Mouse (Mus musculus): Measurements from ENCODE around the gene Camk2b. TPM values are rescaled to one million over a fixed set of nuclear protein-coding genes. Genes with fewer than 3 reads are reported as not detected.

Gene Camk2b
- polyA plus RNA-seq, 1 experiment, result 6.2 TPM

DNA sequence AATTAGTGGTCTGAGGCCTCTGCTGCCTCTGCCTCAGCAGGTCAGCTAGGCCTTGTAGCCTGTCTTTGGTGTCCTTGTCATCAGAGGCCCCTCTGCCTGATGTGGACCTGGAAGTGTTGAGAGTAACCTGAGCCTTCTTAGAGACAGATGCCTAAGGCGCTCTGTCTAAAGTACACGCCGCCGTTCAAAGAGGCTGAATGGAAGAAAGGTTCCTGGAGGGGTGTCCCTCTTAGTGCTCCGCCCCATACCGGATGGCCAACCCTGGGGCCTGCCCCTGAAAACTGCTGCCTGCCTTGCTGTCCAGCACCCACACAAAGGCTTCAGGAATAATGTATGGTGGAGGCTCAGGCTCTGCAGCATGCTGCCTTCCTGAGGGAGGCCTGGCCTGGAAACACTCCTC is 97.9 kb downstream of the Camk2b start:
- Histone ChIP-seq H3K27me3 (replicated peaks; ENCODE audit: control insufficient read depth, insufficient read depth, low read length) (no peaks in the 10 kb centered on the region), H3K4me3 (ENCODE audit: insufficient read depth, low read depth, low read length) (no peak overlapping the region), H3K36me3 (ENCODE audit: control insufficient read depth, insufficient read depth, low read length) (no peaks in the 10 kb centered on the region), H3K4me1 (ENCODE audit: control insufficient read depth, insufficient read depth, low read length) (no peaks in the 10 kb centered on the region), H3K27ac (ENCODE audit: insufficient read depth, low read depth, low read length) (no peak overlapping the region)
- no peak for DNase-seq
- WGBS, result 66% methylated on average over 6 of the region's 6 CpGs
- no peak for TF ChIP-seq CTCF (conservative IDR thresholded peaks at IDR 0.05; ENCODE audit: insufficient read depth, insufficient read length, low read depth, low read length)
- TF ChIP-seq POLR2A (IDR thresholded peaks at IDR 0.05; ENCODE audit: low read depth, low read length), result no peak

DNA sequence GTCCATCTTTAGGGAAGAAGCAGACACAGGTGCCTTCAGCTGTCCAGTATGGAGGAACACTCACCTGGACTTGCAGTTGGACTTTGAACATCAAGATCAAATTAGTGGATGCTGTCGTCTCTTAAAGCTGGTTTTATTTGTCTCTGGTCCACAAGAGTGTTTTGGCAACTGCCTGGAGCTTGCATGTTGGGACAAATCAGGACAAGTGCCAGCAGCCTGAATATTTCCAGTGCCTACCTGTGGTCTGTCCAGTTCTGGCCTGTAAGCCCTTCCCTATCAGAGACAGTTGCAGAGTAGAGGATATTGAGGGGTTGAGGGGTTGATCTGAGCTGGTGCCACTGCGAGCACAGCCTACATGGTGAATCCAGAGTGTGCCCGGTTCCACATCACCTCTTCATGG is 99.4 kb downstream of the Camk2b start:
- no peak for DNase-seq
- 69% methylated on average over 3 of the region's 3 CpGs for WGBS
- Histone ChIP-seq H3K4me3 (ENCODE audit: insufficient read depth, low read depth, low read length) (no peak overlapping the region), H3K27me3 (replicated peaks; ENCODE audit: control insufficient read depth, insufficient read depth, low read length) (no peaks in the 10 kb centered on the region), H3K4me1 (ENCODE audit: control insufficient read depth, insufficient read depth, low read length) (no peaks in the 10 kb centered on the region), H3K36me3 (ENCODE audit: control insufficient read depth, insufficient read depth, low read length) (0 out of 2 replicates have a peak, but pooled peaks cover 1% of the 10 kb centered on the region), H3K27ac (ENCODE audit: insufficient read depth, low read depth, low read length) (no peak overlapping the region)
- TF ChIP-seq CTCF (conservative IDR thresholded peaks at IDR 0.05; ENCODE audit: insufficient read depth, insufficient read length, low read depth, low read length), result no peak
- no peak for TF ChIP-seq POLR2A (IDR thresholded peaks at IDR 0.05; ENCODE audit: low read depth, low read length)

DNA sequence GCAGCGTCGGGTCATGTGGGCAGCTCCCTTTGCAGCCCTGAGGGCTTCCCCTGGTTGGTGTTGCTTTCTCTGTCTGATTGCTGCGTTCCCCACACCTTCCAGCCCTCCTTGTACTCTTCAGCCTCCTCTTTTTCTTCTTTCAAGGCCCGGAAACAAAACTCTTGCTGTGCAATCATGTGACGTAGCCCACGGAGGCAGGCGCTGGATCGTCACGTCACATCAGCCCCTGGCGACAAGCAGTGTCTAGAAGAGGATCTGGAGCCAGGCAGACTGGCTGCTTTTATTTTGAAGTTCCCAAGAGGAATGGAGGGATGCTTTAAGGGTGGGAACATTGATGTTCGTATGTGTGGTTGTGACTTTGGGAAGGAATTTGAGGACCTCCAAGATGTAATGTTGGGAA is 100.3 kb downstream of the Camk2b start:
- DNase-seq, result no peak
- WGBS, result 89% methylated on average over 11 of the region's 11 CpGs
- Histone ChIP-seq H3K27ac (ENCODE audit: insufficient read depth, low read depth, low read length) (no peak overlapping the region), H3K4me1 (ENCODE audit: control insufficient read depth, insufficient read depth, low read length) (no peaks in the 10 kb centered on the region), H3K36me3 (ENCODE audit: control insufficient read depth, insufficient read depth, low read length) (0 out of 2 replicates have a peak, but pooled peaks cover 1% of the 10 kb centered on the region), H3K4me3 (ENCODE audit: insufficient read depth, low read depth, low read length) (no peak overlapping the region), H3K27me3 (replicated peaks; ENCODE audit: control insufficient read depth, insufficient read depth, low read length) (no peaks in the 10 kb centered on the region)
- TF ChIP-seq CTCF (conservative IDR thresholded peaks at IDR 0.05; ENCODE audit: insufficient read depth, insufficient read length, low read depth, low read length) (no peak), POLR2A (IDR thresholded peaks at IDR 0.05; ENCODE audit: low read depth, low read length) (no peak)

DNA sequence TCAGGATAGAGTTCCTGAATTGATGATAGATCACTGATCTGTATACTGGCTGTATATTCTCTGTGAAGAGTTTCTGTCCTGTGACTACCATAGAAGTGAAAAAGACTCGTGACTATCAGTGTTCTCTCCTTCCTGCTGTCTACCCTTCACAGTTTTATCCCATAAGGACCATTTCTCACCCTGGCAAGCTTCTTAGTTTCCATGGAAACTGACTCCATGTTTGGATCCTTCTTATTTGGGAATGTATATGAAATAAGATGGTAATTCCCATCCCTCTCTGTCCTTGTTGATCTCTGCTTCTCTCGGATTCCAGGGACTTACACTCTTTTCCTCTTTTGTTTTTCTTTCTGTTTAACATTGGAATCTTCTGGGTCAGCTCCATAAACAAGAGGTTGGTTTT is 106.1 kb downstream of the Camk2b start:
- H3K27me3 ChIP-seq (replicated peaks; ENCODE audit: control insufficient read depth, insufficient read depth, low read length), result no peaks in the 10 kb centered on the region
- 67% methylated on average over 2 of the region's 2 CpGs for WGBS
- H3K4me3 ChIP-seq (ENCODE audit: insufficient read depth, low read depth, low read length), result no peak overlapping the region
- no peak overlapping the region for H3K27ac ChIP-seq (ENCODE audit: insufficient read depth, low read depth, low read length)
- 0 out of 2 replicates have a peak, but pooled peaks cover 1% of the 10 kb centered on the region for H3K36me3 ChIP-seq (ENCODE audit: control insufficient read depth, insufficient read depth, low read length)
- DNase-seq, result no peak
- TF ChIP-seq POLR2A (IDR thresholded peaks at IDR 0.05; ENCODE audit: low read depth, low read length) (no peak), CTCF (conservative IDR thresholded peaks at IDR 0.05; ENCODE audit: insufficient read depth, insufficient read length, low read depth, low read length) (no peak)
- peaks cover 2% of the 10 kb centered on the region; the same call in 1 of the 2 replicates for H3K4me1 ChIP-seq (ENCODE audit: control insufficient read depth, insufficient read depth, low read length)

DNA sequence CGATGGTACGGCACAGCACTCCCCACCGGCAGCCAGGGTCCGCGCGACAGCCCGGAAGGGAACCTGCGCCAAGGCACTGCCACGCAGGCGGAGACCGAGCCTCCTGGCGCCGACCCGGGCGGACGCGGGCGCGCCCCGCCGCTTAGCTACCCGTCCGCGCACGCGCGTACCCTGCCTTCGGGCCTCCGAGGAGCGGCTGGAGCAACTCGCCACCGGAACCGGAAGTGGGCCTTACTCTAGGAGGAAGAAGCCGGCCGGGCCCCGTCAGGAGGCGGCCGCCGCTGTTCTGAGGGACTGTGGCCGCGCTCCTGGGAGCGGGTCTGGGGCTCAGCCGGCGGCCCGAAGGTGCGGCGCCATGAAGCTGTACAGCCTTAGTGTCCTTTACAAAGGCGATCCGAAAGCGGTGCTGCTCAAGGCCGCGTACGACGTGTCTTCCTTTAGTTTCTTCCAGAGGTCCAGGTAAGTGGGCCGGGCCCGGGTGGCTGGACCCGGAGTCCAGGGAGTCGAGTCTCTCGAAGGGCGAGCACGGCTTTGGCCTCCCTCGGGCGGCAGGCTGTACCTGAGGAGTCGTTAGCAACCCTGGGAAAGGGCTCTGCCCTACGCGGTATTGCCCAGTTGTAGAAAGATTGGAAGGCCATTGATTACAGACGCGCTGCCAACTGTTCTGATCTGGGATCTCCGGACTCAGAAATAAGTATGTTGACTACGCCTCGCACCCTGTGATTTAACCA is 110.5 kb downstream of the Camk2b start, which contains the start of gene Ykt6:
Gene Ykt6 (plus strand): TSS at position 148 of the 731 bp plus-strand sequence.
- Histone ChIP-seq H3K4me3 (ENCODE audit: insufficient read depth, low read depth, low read length) (peak within 1 kb of the TSS; percentile 78), H3K4me1 (ENCODE audit: control insufficient read depth, insufficient read depth, low read length) (peaks cover 5% of the 10 kb centered on the region; the same call in 1 of the 2 replicates), H3K36me3 (ENCODE audit: control insufficient read depth, insufficient read depth, low read length) (no peaks in the 10 kb centered on the region), H3K27ac (ENCODE audit: insufficient read depth, low read depth, low read length) (peak within 1 kb of the TSS; percentile 99), H3K27me3 (replicated peaks; ENCODE audit: control insufficient read depth, insufficient read depth, low read length) (no peaks in the 10 kb centered on the region)
- WGBS, result under 1% methylated on average over 70 of the region's 71 CpGs
- DNase-seq, result peak; percentile 98
- TF ChIP-seq POLR2A (IDR thresholded peaks at IDR 0.05; ENCODE audit: low read depth, low read length) (peak; percentile 77), CTCF (conservative IDR thresholded peaks at IDR 0.05; ENCODE audit: insufficient read depth, insufficient read length, low read depth, low read length) (no peak)

DNA sequence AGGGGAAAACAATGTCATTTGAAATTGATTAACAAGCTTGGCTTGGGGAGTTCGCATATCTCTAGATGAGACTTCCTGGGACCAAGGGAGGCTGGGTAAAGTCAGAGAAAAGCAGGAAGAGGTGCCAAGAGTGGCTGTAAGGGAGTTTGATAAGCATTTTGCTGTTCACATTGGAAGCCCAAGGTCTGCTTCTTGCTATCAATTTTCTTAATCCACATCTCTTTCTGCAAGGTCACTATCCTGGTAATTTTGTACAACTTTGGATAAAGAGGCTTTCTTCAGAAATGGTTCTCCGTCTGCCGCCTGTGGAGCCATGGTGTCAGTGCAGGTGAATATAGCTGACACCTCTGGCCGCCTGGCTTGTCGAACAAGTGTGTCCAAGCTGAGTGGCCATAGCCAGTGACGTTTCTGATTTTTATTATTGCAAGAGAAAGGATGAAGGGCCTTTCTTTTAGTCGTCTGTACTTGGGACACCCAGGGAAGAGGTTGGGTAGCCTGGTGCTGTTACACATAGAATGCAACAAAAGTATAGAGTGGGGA is 111.1 kb downstream of the Camk2b start:
- TF ChIP-seq CTCF (conservative IDR thresholded peaks at IDR 0.05; ENCODE audit: insufficient read depth, insufficient read length, low read depth, low read length), result peak; percentile 39; the same call in 1 of the 2 replicates
- TF ChIP-seq POLR2A (IDR thresholded peaks at IDR 0.05; ENCODE audit: low read depth, low read length), result no peak
- Histone ChIP-seq H3K4me3 (ENCODE audit: insufficient read depth, low read depth, low read length) (peak overlapping the region; percentile 78), H3K27ac (ENCODE audit: insufficient read depth, low read depth, low read length) (peak overlapping the region; percentile 99), H3K27me3 (replicated peaks; ENCODE audit: control insufficient read depth, insufficient read depth, low read length) (no peaks in the 10 kb centered on the region), H3K4me1 (ENCODE audit: control insufficient read depth, insufficient read depth, low read length) (peaks cover 5% of the 10 kb centered on the region; the same call in 1 of the 2 replicates), H3K36me3 (ENCODE audit: control insufficient read depth, insufficient read depth, low read length) (no peaks in the 10 kb centered on the region)
- no peak for DNase-seq
- WGBS, result 2% methylated on average over 7 of the region's 7 CpGs

DNA sequence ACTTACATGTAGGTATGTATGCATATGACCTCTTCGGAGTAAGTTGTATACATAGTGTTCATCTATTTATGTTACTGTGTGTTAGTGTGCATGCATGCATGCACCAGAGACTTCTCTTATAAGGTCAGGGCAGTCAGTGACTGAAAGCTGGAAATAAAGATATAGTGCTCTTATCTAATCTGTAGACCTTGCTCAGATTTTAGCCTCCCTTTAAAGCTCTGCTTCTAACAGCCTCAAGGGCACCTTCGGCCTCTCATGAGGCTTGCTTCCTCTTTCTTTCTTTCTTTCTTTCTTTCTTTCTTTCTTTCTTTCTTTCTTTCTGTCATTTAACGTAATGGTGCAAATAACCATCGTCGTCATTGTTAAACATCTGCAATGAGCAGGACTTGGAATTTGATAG is 111.7 kb downstream of the Camk2b start:
- DNase-seq, result no peak
- Histone ChIP-seq H3K27me3 (replicated peaks; ENCODE audit: control insufficient read depth, insufficient read depth, low read length) (no peaks in the 10 kb centered on the region), H3K27ac (ENCODE audit: insufficient read depth, low read depth, low read length) (no peak overlapping the region), H3K36me3 (ENCODE audit: control insufficient read depth, insufficient read depth, low read length) (no peaks in the 10 kb centered on the region), H3K4me3 (ENCODE audit: insufficient read depth, low read depth, low read length) (no peak overlapping the region), H3K4me1 (ENCODE audit: control insufficient read depth, insufficient read depth, low read length) (peaks cover 5% of the 10 kb centered on the region; the same call in 1 of the 2 replicates)
- TF ChIP-seq CTCF (conservative IDR thresholded peaks at IDR 0.05; ENCODE audit: insufficient read depth, insufficient read length, low read depth, low read length) (no peak), POLR2A (IDR thresholded peaks at IDR 0.05; ENCODE audit: low read depth, low read length) (no peak)
- 78% methylated on average over 5 of the region's 5 CpGs for WGBS
